Mouse (Mus musculus) frontal cortex, postnatal 10 days (tissue): ENCODE results near the gene Mmp21.
"Not testable (repeated sequence)": the region's sequence is repeated elsewhere in the genome, so short reads cannot be mapped to it uniquely, and the experiment has no call there.

Source experiments
- DNase-seq, 2 experiments: peaks; one replicate each; pipeline ENCODE4 v3.0.0; 2022; ENCODE audit warnings: low spot score in 2 of 2, mixed read lengths in 1 of 2

The Mmp21 gene

GRCm38 (mm10) chr7:133679961-133680360 lies at the start of gene Mmp21:
Gene Mmp21, minus strand, starts transcription at chr7:133680061.
- no peak for DNase-seq

GRCm38 (mm10) chr7:133729351-133729750 lies 49.5 kb upstream of the Mmp21 start:
- no peak for DNase-seq

GRCm38 (mm10) chr7:133727027-133727426 lies 47.2 kb upstream of the Mmp21 start:
- DNase-seq = no peak

- no peak for DNase-seq
These were observed 45.7 kb upstream of the Mmp21 start for GRCm38 (mm10) chr7:133725571-133725970.

GRCm38 (mm10) chr7:133724844-133725243 lies 45.0 kb upstream of the Mmp21 start:
- no peak for DNase-seq

GRCm38 (mm10) chr7:133720616-133721015 lies 40.8 kb upstream of the Mmp21 start:
- no peak for DNase-seq

- DNase-seq = no peak
These were observed 38.7 kb upstream of the Mmp21 start for GRCm38 (mm10) chr7:133718580-133718979.

GRCm38 (mm10) chr7:133715387-133715786 lies 35.5 kb upstream of the Mmp21 start:
- no peak for DNase-seq

- no peak for DNase-seq
These were observed 27.4 kb upstream of the Mmp21 start for GRCm38 (mm10) chr7:133707301-133707700.

- no peak for DNase-seq
These were observed 24.0 kb upstream of the Mmp21 start for GRCm38 (mm10) chr7:133703906-133704305.

- DNase-seq = no peak
These were observed 22.5 kb upstream of the Mmp21 start for GRCm38 (mm10) chr7:133702333-133702732.

- no peak for DNase-seq
These were observed 21.5 kb upstream of the Mmp21 start for GRCm38 (mm10) chr7:133701366-133701765.

GRCm38 (mm10) chr7:133699885-133700284 lies 20.0 kb upstream of the Mmp21 start:
- no peak for DNase-seq

- DNase-seq = no peak
These were observed 18.3 kb upstream of the Mmp21 start for GRCm38 (mm10) chr7:133698021-133698709.

GRCm38 (mm10) chr7:133685644-133686043 lies 5.8 kb upstream of the Mmp21 start:
- DNase-seq = not testable (repeated sequence)

- no peak for DNase-seq
These were observed 4.8 kb upstream of the Mmp21 start for GRCm38 (mm10) chr7:133684701-133685100.

GRCm38 (mm10) chr7:133684110-133684509 lies 4.2 kb upstream of the Mmp21 start:
- DNase-seq = no peak

GRCm38 (mm10) chr7:133683626-133684025 lies 3.8 kb upstream of the Mmp21 start:
- no peak for DNase-seq

GRCm38 (mm10) chr7:133679439-133679838 lies 422 bp downstream of the Mmp21 start:
- DNase-seq = no peak

GRCm38 (mm10) chr7:133678716-133679115 lies 1.1 kb downstream of the Mmp21 start:
- DNase-seq = no peak

- DNase-seq = no peak
These were observed 3.9 kb downstream of the Mmp21 start for GRCm38 (mm10) chr7:133676002-133676401.

- no peak for DNase-seq
These were observed 9.0 kb downstream of the Mmp21 start for GRCm38 (mm10) chr7:133670846-133671245.

GRCm38 (mm10) chr7:133669946-133670345 lies 9.9 kb downstream of the Mmp21 start:
- DNase-seq = no peak

GRCm38 (mm10) chr7:133669071-133669470 lies 10.8 kb downstream of the Mmp21 start:
- no peak for DNase-seq
